In genomic region chr11:84268068-84268467, GRCm38 (mm10) we compare ENCODE assay signal across 10 mouse cellular contexts.
DNase-seq lines count a peak whose midpoint lies in the region; ATAC-seq and TF ChIP-seq lines count a peak whose summit lies in the region.
"Had no signal": no experiment of that assay in that cellular context is flagged by ENCODE, and none has a peak within 500 bp of the region (broad histone marks: within the 10 kb centered on the region; RNA-seq: fewer than 3 reads in every experiment).

No protein-coding gene starts in this region.

- ATAC-seq in megakaryocyte-erythroid progenitor cell, adult 5-6 weeks (replicated peaks; ENCODE audit: low FRiP score, low TSS enrichment, poor library complexity, severe bottlenecking): no peak
- no peak for ATAC-seq in hindbrain, embryonic 12.5 days (ENCODE audit: low FRiP score)

- DNase-seq in adrenal gland, adult (ENCODE audit: inconsistent age in 2 of 2, low spot score in 1 of 2): peak; percentile 11 to 62
- DNase-seq in adrenal gland, postnatal 4 days (ENCODE audit: low spot score in 2 of 2): no peak
- no peak for DNase-seq in left cerebral cortex, adult 2 months (ENCODE audit: extremely low spot score in 1 of 2, low spot score in 2 of 2)
- DNase-seq in left cerebral cortex, postnatal 25 days (ENCODE audit: low spot score in 2 of 2): no peak
- peak; percentile 25 to 39 for DNase-seq in adrenal gland, postnatal 36 days
- DNase-seq in natural killer cell, adult 2 months (ENCODE audit: low spot score in 2 of 2): peak; percentile 6 to 20
- DNase-seq: heart, adult 11 months; layer of hippocampus, adult 9-11 months had no signal

- peaks cover 23% of the 10 kb centered on the region for H3K4me1 ChIP-seq in hindbrain, embryonic 12.5 days

- H3K27ac ChIP-seq in left cerebral cortex, adult 2 months: no peak overlapping the region
- no peak overlapping the region for H3K27ac ChIP-seq in hindbrain, embryonic 12.5 days

- TF ChIP-seq CTCF in left cerebral cortex, adult 2 months (IDR thresholded peaks at IDR 0.05): peak; percentile 53

- peaks cover 23% of the 10 kb centered on the region; the same call in 1 of the 2 replicates for H3K36me3 ChIP-seq in hindbrain, embryonic 12.5 days

- no peak overlapping the region for H3K9ac ChIP-seq in hindbrain, embryonic 12.5 days

- H3K4me2 ChIP-seq in hindbrain, embryonic 12.5 days (replicated peaks): no peak overlapping the region

- H3K9me3 ChIP-seq in hindbrain, embryonic 12.5 days (replicated peaks): no peaks in the 10 kb centered on the region

- H3K27me3 ChIP-seq in hindbrain, embryonic 12.5 days: no peaks in the 10 kb centered on the region

- intact Hi-C loops in left cerebral cortex, adult 2 months (cut with DNase I): no loop called here
- intact Hi-C loops in left cerebral cortex, postnatal 25 days (cut with DNase I): loop anchor here (5.0 kb wide), 1 partner anchor 549 kb away; the partner anchor contains the start of gene Mrm1

- H3K4me3 ChIP-seq in left cerebral cortex, adult 2 months: no peak overlapping the region
- no peak overlapping the region for H3K4me3 ChIP-seq in hindbrain, embryonic 12.5 days

Comparison
In these comparisons a context has a peak if more than half of its experiments do, and no peak if none do; other contexts are left out.
1. DNase-seq: peak in adrenal gland, adult (2 of 2), adrenal gland, postnatal 36 days (2 of 2) and natural killer cell, adult 2 months (2 of 2); none in adrenal gland, postnatal 4 days (0 of 2), left cerebral cortex, adult 2 months (0 of 2) and left cerebral cortex, postnatal 25 days (0 of 2).